Mouse (Mus musculus): ENCODE data around the gene Dpm3. TPM values are rescaled to one million over a fixed set of nuclear protein-coding genes. Genes with fewer than 3 reads are reported as not detected.
A peak's percentile ranks its signal among the peaks of the same experiment; 100 is the strongest.

Dpm3 gene
- total and polyA plus RNA-seq, 3 experiments, result 237 to 271 TPM; not detected in 1

- no peak for TF ChIP-seq MAX (IDR thresholded peaks at IDR 0.05; ENCODE audit: low read length)
- TF ChIP-seq RAD21 (IDR thresholded peaks at IDR 0.05; ENCODE audit: low read depth, low read length), result peak; percentile 65
- no peak for TF ChIP-seq POLR2A (IDR thresholded peaks at IDR 0.05; ENCODE audit: control insufficient read depth in 1 of 2, insufficient read depth in 1 of 2, low read depth in 1 of 2, low read length in 2 of 2, poor library complexity in 1 of 2)
- TF ChIP-seq CHD2 (IDR thresholded peaks at IDR 0.05; ENCODE audit: low read length), result no peak
- no peak for TF ChIP-seq ZKSCAN1 (IDR thresholded peaks at IDR 0.05; ENCODE audit: low read depth, low read length)
- peak; percentile 60; the same call in 1 of the 2 replicates for TF ChIP-seq SIN3A (IDR thresholded peaks at IDR 0.05; ENCODE audit: low read length)
- TF ChIP-seq JUND (IDR thresholded peaks at IDR 0.05; ENCODE audit: low read depth, low read length), result no peak
- TF ChIP-seq KAT2A (conservative IDR thresholded peaks at IDR 0.05; ENCODE audit: low read depth, low read length), result no peak
- no peak for TF ChIP-seq POLR2AphosphoS5 (IDR thresholded peaks at IDR 0.05; ENCODE audit: borderline replicate concordance, low read depth, low read length)
- TF ChIP-seq ETS1 (IDR thresholded peaks at IDR 0.05; ENCODE audit: low read depth, low read length), result no peak
- TF ChIP-seq RCOR1 (IDR thresholded peaks at IDR 0.05; ENCODE audit: low read depth, low read length), result no peak
- TF ChIP-seq NELFE (IDR thresholded peaks at IDR 0.05; ENCODE audit: low read depth, low read length), result no peak
- no peak for TF ChIP-seq HCFC1 (IDR thresholded peaks at IDR 0.05; ENCODE audit: low read depth, low read length)
- TF ChIP-seq MAFK (IDR thresholded peaks at IDR 0.05; ENCODE audit: borderline replicate concordance, low read depth, low read length), result no peak
- 0 out of 2 replicates have a peak, but pooled peaks have one; percentile 14 for TF ChIP-seq BHLHE40 (IDR thresholded peaks at IDR 0.05; ENCODE audit: borderline replicate concordance, low read depth, low read length)
- TF ChIP-seq ZMIZ1 (IDR thresholded peaks at IDR 0.05; ENCODE audit: low read depth, low read length), result no peak
- no peak for TF ChIP-seq MYB (IDR thresholded peaks at IDR 0.05; ENCODE audit: low read depth, low read length)
- peak; percentile 95 for TF ChIP-seq SMC3 (IDR thresholded peaks at IDR 0.05; ENCODE audit: low read depth, low read length)
- TF ChIP-seq ZNF384 (IDR thresholded peaks at IDR 0.05; ENCODE audit: low read depth, low read length), result peak; percentile 78
- TF ChIP-seq MAZ (IDR thresholded peaks at IDR 0.05; ENCODE audit: low read depth, low read length), result 0 out of 2 replicates have a peak, but pooled peaks have one; percentile 55
Measured at GRCm38 (mm10) chr3:89308089-89308488, 48.9 kb downstream of the Dpm3 start (continued).

- no peak overlapping the region for H3K9ac ChIP-seq (ENCODE audit: control insufficient read depth, low read depth, low read length, poor library complexity, severe bottlenecking)
- H3K9me3 ChIP-seq (replicated peaks; ENCODE audit: insufficient read depth, low read length), result no peaks in the 10 kb centered on the region
- H3K4me3 ChIP-seq (ENCODE audit: control insufficient read depth in 1 of 2, insufficient read depth in 1 of 2, low read depth in 2 of 2, low read length in 2 of 2), result no peak overlapping the region
- peaks cover 12 to 43% of the 10 kb centered on the region in 2 experiments for H3K27me3 ChIP-seq (ENCODE audit: control insufficient read depth in 1 of 2, insufficient read depth in 2 of 2, low read length in 2 of 2)
- TF ChIP-seq POLR2A (IDR thresholded peaks at IDR 0.05; ENCODE audit: control insufficient read depth in 1 of 2, insufficient read depth in 1 of 2, low read depth in 1 of 2, low read length in 2 of 2, poor library complexity in 1 of 2) (no peak), GABPA (IDR thresholded peaks at IDR 0.05; ENCODE audit: low read depth, low read length) (no peak), RAD21 (IDR thresholded peaks at IDR 0.05; ENCODE audit: low read depth, low read length) (no peak), NELFE (IDR thresholded peaks at IDR 0.05; ENCODE audit: low read depth, low read length) (no peak), ZC3H11A (IDR thresholded peaks at IDR 0.05; ENCODE audit: low read depth, low read length) (no peak)
- no peaks in the 10 kb centered on the region for H3K36me3 ChIP-seq (ENCODE audit: control insufficient read depth in 1 of 2, insufficient read depth in 2 of 2, low read length in 2 of 2)
- H3K4me1 ChIP-seq (ENCODE audit: control insufficient read depth in 1 of 2, insufficient read depth in 2 of 2, low read length in 2 of 2), result no peaks in the 10 kb centered on the region; a peak in 1 of 4 replicates
- no peak for DNase-seq (ENCODE audit: low read depth, low spot score)
- H3K79me2 ChIP-seq (ENCODE audit: control insufficient read depth, insufficient read depth, low read length, poor library complexity), result no peaks in the 10 kb centered on the region
- no peak overlapping the region for H3K27ac ChIP-seq (ENCODE audit: control insufficient read depth, low read depth, low read length)
Measured at GRCm38 (mm10) chr3:89314340-89314739, 55.2 kb downstream of the Dpm3 start.

All from MEL (cell line).